Mouse (Mus musculus) thymus, postnatal 0 days (tissue): Measurements from ENCODE around the gene Dbnl. TPM values are rescaled to one million over a fixed set of nuclear protein-coding genes. Genes with fewer than 3 reads are reported as not detected.

Experiments used
- DNase-seq: peaks from one replicate; pipeline ENCODE4 v3.0.0-alpha.2; 2015; ENCODE audit warnings: low spot score
- polyA plus RNA-seq: library from polyadenylated mRNA; unstranded; fragments of >200 nt; fragmentation: Nextera tagmentation; extraction: Ambion mirVana; gene quantifications from 2 replicates; pipeline ENCODE4 v1.2.1, GENCODE M21; 2015

Dbnl gene
- 134 and 147 TPM in 2 replicates for polyA plus RNA-seq

- peak; percentile 99 for DNase-seq
Observed at GRCm38 (mm10) chr11:5788056-5789014, at the start of gene Dbnl. Gene Dbnl, plus strand, starts transcription at chr11:5788488.

- no peak for DNase-seq
Observed at GRCm38 (mm10) chr11:5738888-5739632, 49.2 kb upstream of the Dbnl start.

DNA sequence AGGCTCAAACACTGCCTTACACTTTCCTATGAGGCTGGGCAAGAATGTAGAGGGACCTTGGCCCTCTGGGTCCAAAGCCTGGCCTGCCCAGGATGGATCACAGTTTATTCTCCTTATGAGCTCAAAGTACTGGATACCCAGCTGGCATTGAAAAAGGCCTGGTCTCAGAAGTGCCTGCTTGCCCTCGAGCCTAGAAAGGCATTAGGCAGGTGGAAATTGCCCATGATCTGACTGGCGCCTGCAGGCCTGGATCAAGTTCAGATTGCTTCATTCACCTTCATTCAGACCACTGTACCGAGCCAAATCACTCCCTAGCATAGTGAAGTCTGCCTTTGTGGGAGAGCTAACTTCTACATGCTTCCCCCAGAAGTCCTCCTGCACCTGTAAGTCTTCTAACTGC is 48.4 kb upstream of the Dbnl start:
- no peak for DNase-seq

GRCm38 (mm10) chr11:5740599-5740964 is 47.7 kb upstream of the Dbnl start:
- no peak for DNase-seq

- peak; percentile 85 for DNase-seq
Observed at GRCm38 (mm10) chr11:5740965-5741627, 47.2 kb upstream of the Dbnl start.

GRCm38 (mm10) chr11:5742106-5742505 is 46.2 kb upstream of the Dbnl start:
- peak; percentile 14 for DNase-seq

DNA sequence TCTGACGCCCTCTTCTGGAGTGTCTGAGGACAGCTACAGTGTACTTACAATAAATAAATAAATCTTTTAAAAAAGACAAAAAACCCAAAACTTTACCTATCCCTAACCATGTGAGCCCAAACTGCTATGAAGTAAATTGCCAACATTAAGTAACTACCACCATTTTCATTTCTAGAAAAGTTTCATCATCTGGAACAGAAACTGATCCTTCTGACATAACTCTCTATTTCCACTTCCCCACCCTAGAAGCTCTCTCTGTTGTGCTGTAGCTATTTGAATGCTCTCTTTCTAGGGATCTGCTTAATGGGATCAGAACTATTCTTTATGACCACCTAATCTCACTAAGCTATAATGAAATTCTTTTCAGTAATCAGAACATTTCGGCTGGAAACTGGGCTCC is 43.3 kb upstream of the Dbnl start:
- DNase-seq: no peak

DNA sequence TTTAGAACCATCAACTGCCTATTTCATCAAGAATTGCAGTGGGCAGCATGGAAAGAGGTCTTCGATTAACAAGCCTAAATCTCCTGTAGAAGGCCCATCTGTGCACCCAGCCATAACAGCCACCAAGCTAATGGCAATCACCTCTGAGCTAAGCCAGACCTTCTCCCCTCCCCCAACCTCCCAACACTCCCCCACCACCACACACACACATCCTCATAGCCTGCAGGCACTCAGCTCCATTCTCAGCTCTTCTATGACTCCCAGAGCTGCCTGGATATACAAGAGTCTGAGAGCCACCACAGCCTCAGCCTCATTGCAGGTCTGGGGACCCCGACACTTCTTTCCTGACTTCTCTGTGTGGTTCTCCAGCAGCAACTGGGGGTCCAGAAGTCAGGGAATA is 34.5 kb upstream of the Dbnl start:
- no peak for DNase-seq

DNA sequence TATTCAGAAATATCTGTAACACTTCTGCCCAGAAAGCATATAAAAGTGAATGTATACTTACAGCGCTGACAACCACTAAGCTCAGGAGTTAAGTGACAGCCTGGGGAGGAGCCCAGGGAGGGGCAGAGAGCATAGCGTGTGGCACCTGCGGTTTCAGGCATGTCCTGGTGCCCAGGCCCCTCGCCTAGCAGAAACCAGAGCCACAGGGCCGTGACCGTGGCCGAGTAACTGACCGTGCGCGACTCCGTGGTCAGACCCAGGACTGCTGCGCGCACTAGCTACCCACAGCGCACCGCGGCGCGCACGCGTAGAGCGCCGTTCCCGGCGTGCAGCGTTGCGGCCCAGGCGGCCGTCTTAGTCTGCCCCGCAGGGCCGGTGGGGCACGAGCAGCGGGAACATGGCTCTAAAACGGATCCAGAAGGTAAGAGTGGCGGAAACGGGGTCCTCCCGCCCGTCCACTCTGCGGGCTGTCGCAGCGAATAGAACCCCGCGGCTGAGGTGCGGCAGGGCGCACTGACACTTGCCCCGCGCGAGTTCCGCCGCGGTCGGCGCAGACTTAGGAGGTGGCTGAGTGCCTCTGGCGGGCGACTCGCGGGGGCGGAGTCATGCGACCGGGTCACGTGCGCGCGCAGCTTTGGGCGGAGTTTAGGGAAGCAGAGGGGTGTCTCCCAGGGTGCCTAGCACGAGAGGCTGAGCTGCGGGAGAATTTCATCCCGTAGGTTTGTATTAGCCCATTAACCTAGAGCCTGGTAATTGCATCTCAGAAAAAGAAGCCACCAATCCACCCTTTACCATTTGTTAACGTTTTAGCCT is 26.3 kb upstream of the Dbnl start, which contains the start of gene Urgcp:
Urgcp (minus strand) TSS at position 557 of the 813 bp plus-strand sequence.
- peak; percentile 97 for DNase-seq

DNA sequence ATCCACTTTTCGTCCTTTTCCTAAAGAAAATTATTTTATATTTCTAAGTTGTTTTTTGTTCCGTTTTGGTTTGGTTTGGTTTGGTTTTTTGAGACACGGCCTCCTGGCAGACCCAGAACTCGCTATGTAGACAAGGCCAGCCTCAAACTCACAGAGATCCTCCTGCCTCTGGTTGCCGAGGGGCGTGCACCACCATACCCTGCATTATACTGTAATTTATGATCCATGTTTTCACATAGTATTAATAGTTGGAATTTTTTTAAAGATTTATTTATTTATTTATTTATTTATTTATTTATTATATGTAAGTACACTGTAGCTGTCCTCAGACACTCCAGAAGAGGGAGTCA is 25.7 kb upstream of the Dbnl start:
- no peak for DNase-seq

- no peak for DNase-seq
Observed at GRCm38 (mm10) chr11:5766019-5766418, 22.3 kb upstream of the Dbnl start.

DNA sequence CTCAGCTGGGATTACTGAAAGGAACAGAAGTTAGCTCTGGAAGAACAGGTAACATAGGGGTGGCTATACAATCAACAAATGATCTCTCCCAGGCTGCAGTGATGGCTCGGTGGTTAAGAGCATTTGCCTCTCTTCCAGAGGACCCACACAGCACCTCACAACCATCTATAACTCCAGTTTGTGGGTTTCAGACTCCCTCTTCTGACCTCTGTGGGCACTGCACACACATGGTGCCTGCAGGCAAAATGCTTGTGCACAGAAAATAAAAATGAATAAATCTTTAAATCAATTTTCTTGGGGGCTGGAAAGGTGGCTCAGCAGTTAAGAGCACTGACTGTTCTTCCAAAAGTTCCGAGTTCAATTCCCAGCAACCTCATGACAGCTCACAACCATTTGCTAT is 9.8 kb upstream of the Dbnl start:
- peak; percentile 37 for DNase-seq

GRCm38 (mm10) chr11:5780035-5780499 is 8.2 kb upstream of the Dbnl start:
- DNase-seq: no peak

DNA sequence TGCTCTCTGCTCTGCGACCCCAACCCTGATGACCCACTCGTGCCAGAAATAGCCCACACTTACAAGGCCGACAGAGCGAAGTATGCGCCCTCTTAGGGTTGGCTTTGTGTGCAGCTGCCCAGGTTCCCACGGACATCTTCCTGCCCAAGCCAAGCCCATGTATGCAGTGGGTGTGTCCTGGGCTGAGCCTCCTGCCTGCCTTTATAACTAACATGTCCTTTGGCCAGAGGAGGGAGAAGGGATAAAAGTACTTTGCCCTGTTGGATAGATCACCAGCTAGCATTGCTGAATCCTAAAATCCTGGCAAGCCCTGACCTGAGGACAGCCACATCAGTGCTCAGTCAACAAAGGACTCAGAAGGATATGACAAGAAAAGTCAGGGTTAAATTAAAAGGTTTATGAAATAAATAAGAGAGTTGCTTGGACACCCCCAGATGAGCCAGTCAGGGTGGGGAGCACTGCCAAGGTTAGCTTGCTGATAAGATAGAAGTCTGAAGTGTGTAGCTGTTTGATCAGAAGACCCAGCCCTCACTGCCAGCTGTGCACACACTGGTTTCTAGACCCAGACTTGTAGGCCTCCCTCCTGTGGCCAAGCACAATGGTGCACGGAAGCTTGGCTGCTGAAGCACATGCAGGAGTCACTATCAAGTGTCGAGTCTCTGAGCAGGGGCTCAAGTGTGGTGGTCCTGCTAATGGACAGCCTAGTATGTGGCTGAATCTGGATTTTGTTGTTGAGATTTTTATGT is 5.9 kb upstream of the Dbnl start:
- DNase-seq: peak; percentile 55

GRCm38 (mm10) chr11:5785732-5786131 is 2.6 kb upstream of the Dbnl start:
- no peak for DNase-seq

- no peak for DNase-seq
Observed at GRCm38 (mm10) chr11:5787671-5788055, 625 bp upstream of the Dbnl start.

GRCm38 (mm10) chr11:5789071-5789753 is 924 bp downstream of the Dbnl start:
- DNase-seq: peak; percentile 48

DNA sequence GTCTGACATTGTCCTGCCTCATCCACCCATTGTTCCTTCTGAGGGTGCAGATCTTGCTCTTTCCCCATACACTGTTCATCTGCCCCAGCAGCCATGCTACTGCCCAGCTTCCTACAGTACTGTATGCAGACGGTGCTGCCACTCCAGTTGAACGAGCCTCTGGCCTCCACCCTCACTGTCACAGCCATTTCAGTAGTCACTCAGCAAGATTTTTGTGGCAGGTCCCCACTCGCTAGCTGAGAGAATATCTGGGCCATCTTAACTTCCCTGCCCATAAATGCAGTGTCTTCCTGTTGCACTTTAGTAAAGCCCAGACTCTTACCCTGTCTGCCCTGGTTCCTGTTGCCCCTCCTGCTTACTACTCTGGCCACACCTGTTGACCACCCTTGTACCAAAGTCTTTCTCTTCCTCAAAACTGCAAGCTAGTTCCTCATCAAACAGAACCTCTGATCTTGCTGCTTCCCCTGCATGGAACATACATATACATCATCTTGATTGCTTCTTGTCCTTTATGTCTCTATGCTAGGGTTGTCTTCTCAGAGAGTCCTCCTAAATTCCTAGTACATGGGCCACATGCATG is 1.6 kb downstream of the Dbnl start:
- no peak for DNase-seq

DNA sequence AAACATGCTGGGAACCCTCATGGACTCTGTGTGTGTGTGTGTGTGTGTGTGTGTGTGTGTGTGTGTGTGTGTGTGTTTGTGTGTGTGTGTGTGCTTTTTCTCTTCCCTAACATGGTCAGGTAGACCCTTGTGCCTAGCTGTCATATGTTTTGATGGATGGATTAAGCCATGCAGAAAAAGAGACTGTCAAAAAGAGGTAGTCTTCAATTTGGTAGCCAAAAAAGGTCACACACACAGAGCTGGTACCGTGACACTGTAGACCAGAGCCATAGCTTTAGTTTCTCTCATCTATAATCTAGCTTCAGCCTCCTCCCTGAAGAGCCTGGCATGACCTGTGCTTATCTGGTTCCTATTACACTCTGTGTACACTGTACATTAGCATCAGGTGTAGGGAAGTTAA is 2.1 kb downstream of the Dbnl start:
- no peak for DNase-seq
